Mouse (Mus musculus): ENCODE measurements around the gene Nfs1. TPM values are rescaled to one million over a fixed set of nuclear protein-coding genes. Genes with fewer than 3 reads are reported as not detected.

The Nfs1 gene
- total and polyA plus RNA-seq, 2 experiments from 2014 or later: 34.5 to 34.9 TPM

GRCm38 (mm10) chr2:156079183-156079560, 64.8 kb downstream of the Nfs1 start:
- 91% methylated on average over 8 of the region's 8 CpGs for WGBS
- Histone ChIP-seq H3K9me3 (ENCODE audit: low read length) (no peaks in the 10 kb centered on the region), H3K4me1 (ENCODE audit: insufficient read depth, low read length) (no peaks in the 10 kb centered on the region), H3K36me3 (ENCODE audit: insufficient read depth, low read length) (peaks cover 45% of the 10 kb centered on the region), H3K27me3 (ENCODE audit: insufficient read depth, low read length) (no peaks in the 10 kb centered on the region), H3K4me3 (ENCODE audit: low read depth, low read length) (no peak overlapping the region), H3K27ac (ENCODE audit: low read depth, low read length) (no peak overlapping the region), H3K9ac (replicated peaks; ENCODE audit: low read length, poor library complexity, severe bottlenecking) (no peak overlapping the region), H3K4me2 (ENCODE audit: low read depth, low read length, poor library complexity, severe bottlenecking) (no peak overlapping the region)
- DNase-seq (ENCODE audit: low spot score) (no peak), ATAC-seq (ENCODE audit: low FRiP score) (no peak)
- TF ChIP-seq CTCF (IDR thresholded peaks at IDR 0.05): no peak

- H3K9ac ChIP-seq (replicated peaks; ENCODE audit: low read length, poor library complexity, severe bottlenecking): no peak overlapping the region
- H3K4me3 ChIP-seq (ENCODE audit: low read depth, low read length): no peak overlapping the region
- ATAC-seq (ENCODE audit: low FRiP score): no peak
- TF ChIP-seq CTCF (IDR thresholded peaks at IDR 0.05): no peak
- H3K4me2 ChIP-seq (ENCODE audit: low read depth, low read length, poor library complexity, severe bottlenecking): no peak overlapping the region
- no peaks in the 10 kb centered on the region for H3K4me1 ChIP-seq (ENCODE audit: insufficient read depth, low read length)
- 92% methylated on average over 16 of the region's 16 CpGs for WGBS
- no peaks in the 10 kb centered on the region for H3K27me3 ChIP-seq (ENCODE audit: insufficient read depth, low read length)
- peaks cover 50% of the 10 kb centered on the region for H3K36me3 ChIP-seq (ENCODE audit: insufficient read depth, low read length)
- DNase-seq (ENCODE audit: low spot score): no peak
- no peak overlapping the region for H3K27ac ChIP-seq (ENCODE audit: low read depth, low read length)
- no peaks in the 10 kb centered on the region for H3K9me3 ChIP-seq (ENCODE audit: low read length)
Observed at GRCm38 (mm10) chr2:156078421-156079182, 65.4 kb downstream of the Nfs1 start.

GRCm38 (mm10) chr2:156077461-156077860, 66.5 kb downstream of the Nfs1 start:
- no peak overlapping the region for H3K4me3 ChIP-seq (ENCODE audit: low read depth, low read length)
- H3K4me1 ChIP-seq (ENCODE audit: insufficient read depth, low read length): no peaks in the 10 kb centered on the region
- no peaks in the 10 kb centered on the region for H3K9me3 ChIP-seq (ENCODE audit: low read length)
- 88% methylated on average over 7 of the region's 7 CpGs for WGBS
- no peak overlapping the region for H3K27ac ChIP-seq (ENCODE audit: low read depth, low read length)
- TF ChIP-seq CTCF (IDR thresholded peaks at IDR 0.05): no peak
- peaks cover 60% of the 10 kb centered on the region for H3K36me3 ChIP-seq (ENCODE audit: insufficient read depth, low read length)
- no peaks in the 10 kb centered on the region for H3K27me3 ChIP-seq (ENCODE audit: insufficient read depth, low read length)
- no peak overlapping the region for H3K9ac ChIP-seq (replicated peaks; ENCODE audit: low read length, poor library complexity, severe bottlenecking)
- H3K4me2 ChIP-seq (ENCODE audit: low read depth, low read length, poor library complexity, severe bottlenecking): no peak overlapping the region
- no peak for DNase-seq (ENCODE audit: low spot score)
- ATAC-seq (ENCODE audit: low FRiP score): no peak

- H3K9me3 ChIP-seq (ENCODE audit: low read length): no peaks in the 10 kb centered on the region
- no peak overlapping the region for H3K9ac ChIP-seq (replicated peaks; ENCODE audit: low read length, poor library complexity, severe bottlenecking)
- ATAC-seq (ENCODE audit: low FRiP score): no peak
- no peaks in the 10 kb centered on the region for H3K4me1 ChIP-seq (ENCODE audit: insufficient read depth, low read length)
- H3K36me3 ChIP-seq (ENCODE audit: insufficient read depth, low read length): peaks cover 75% of the 10 kb centered on the region
- H3K4me3 ChIP-seq (ENCODE audit: low read depth, low read length): no peak overlapping the region
- 97% methylated on average over 15 of the region's 15 CpGs for WGBS
- TF ChIP-seq CTCF (IDR thresholded peaks at IDR 0.05): no peak
- H3K4me2 ChIP-seq (ENCODE audit: low read depth, low read length, poor library complexity, severe bottlenecking): no peak overlapping the region
- no peak for DNase-seq (ENCODE audit: low spot score)
- H3K27me3 ChIP-seq (ENCODE audit: insufficient read depth, low read length): no peaks in the 10 kb centered on the region
- no peak overlapping the region for H3K27ac ChIP-seq (ENCODE audit: low read depth, low read length)
Observed at GRCm38 (mm10) chr2:156073725-156074124, 70.3 kb downstream of the Nfs1 start.

Other genes with a start within 250 kb of the Nfs1 start
- gene Uqcc1, start 213.9 kb downstream of the Nfs1 start, total RNA-seq (2014; rRNA removed): 44.6 and 48.2 TPM in 2 replicates
- gene Uqcc1, start 213.9 kb downstream of the Nfs1 start, polyA plus RNA-seq (2015; fragmentation: Nextera tagmentation; extraction: Ambion mirVana): 55.0 and 58.9 TPM in 2 replicates
- not detected in 2 replicates for gene Gm15557, start 203.5 kb downstream of the Nfs1 start, total RNA-seq (2014; rRNA removed)
- gene Gm15557, start 203.5 kb downstream of the Nfs1 start, polyA plus RNA-seq (2015; fragmentation: Nextera tagmentation; extraction: Ambion mirVana): not detected in 2 replicates
- gene Gdf5, start 198.8 kb downstream of the Nfs1 start, total RNA-seq (2014; rRNA removed): 1.5 and 2.0 TPM in 2 replicates
- 0.69 and 1.2 TPM in 2 replicates for gene Gdf5, start 198.8 kb downstream of the Nfs1 start, polyA plus RNA-seq (2015; fragmentation: Nextera tagmentation; extraction: Ambion mirVana)
- 14.1 and 19.2 TPM in 2 replicates for gene Cep250, start 187.7 kb downstream of the Nfs1 start, total RNA-seq (2014; rRNA removed)
- 8.7 and 10.1 TPM in 2 replicates for gene Cep250, start 187.7 kb downstream of the Nfs1 start, polyA plus RNA-seq (2015; fragmentation: Nextera tagmentation; extraction: Ambion mirVana)
- gene 6430550D23Rik, start 136.2 kb downstream of the Nfs1 start, total RNA-seq (2014; rRNA removed): 0.44 and 1.0 TPM in 2 replicates
- gene 6430550D23Rik, start 136.2 kb downstream of the Nfs1 start, polyA plus RNA-seq (2015; fragmentation: Nextera tagmentation; extraction: Ambion mirVana): 0.27 and 0.75 TPM in 2 replicates
- 280 and 284 TPM in 2 replicates for gene Ergic3, start 136.1 kb downstream of the Nfs1 start, total RNA-seq (2014; rRNA removed)
- gene Ergic3, start 136.1 kb downstream of the Nfs1 start, polyA plus RNA-seq (2015; fragmentation: Nextera tagmentation; extraction: Ambion mirVana): 467 and 547 TPM in 2 replicates
- 0.19 TPM in 1 of 2 replicates, not detected in the other for gene Fer1l4, start 91.2 kb downstream of the Nfs1 start, total RNA-seq (2014; rRNA removed)
- gene Fer1l4, start 91.2 kb downstream of the Nfs1 start, polyA plus RNA-seq (2015; fragmentation: Nextera tagmentation; extraction: Ambion mirVana): not detected in 2 replicates
- 8.1 and 15.2 TPM in 2 replicates for gene Spag4, start 79.0 kb downstream of the Nfs1 start, total RNA-seq (2014; rRNA removed)
- 8.1 and 8.4 TPM in 2 replicates for gene Spag4, start 79.0 kb downstream of the Nfs1 start, polyA plus RNA-seq (2015; fragmentation: Nextera tagmentation; extraction: Ambion mirVana)
- 30.0 and 34.1 TPM in 2 replicates for gene Cpne1, start 32.2 kb downstream of the Nfs1 start, total RNA-seq (2014; rRNA removed)
- gene Cpne1, start 32.2 kb downstream of the Nfs1 start, polyA plus RNA-seq (2015; fragmentation: Nextera tagmentation; extraction: Ambion mirVana): 13.7 and 13.8 TPM in 2 replicates
- gene Rbm12, start 32.2 kb downstream of the Nfs1 start, total RNA-seq (2014; rRNA removed): 29.2 and 33.2 TPM in 2 replicates
- gene Rbm12, start 32.2 kb downstream of the Nfs1 start, polyA plus RNA-seq (2015; fragmentation: Nextera tagmentation; extraction: Ambion mirVana): 17.2 and 19.8 TPM in 2 replicates
- 54.1 and 56.8 TPM in 2 replicates for gene Gm28036, start 17.1 kb downstream of the Nfs1 start, total RNA-seq (2014; rRNA removed)
- gene Gm28036, start 17.1 kb downstream of the Nfs1 start, polyA plus RNA-seq (2015; fragmentation: Nextera tagmentation; extraction: Ambion mirVana): 10.1 and 10.8 TPM in 2 replicates
- gene Romo1, start 147 bp downstream of the Nfs1 start, total RNA-seq (2014; rRNA removed): 89.4 and 107 TPM in 2 replicates
- gene Romo1, start 147 bp downstream of the Nfs1 start, polyA plus RNA-seq (2015; fragmentation: Nextera tagmentation; extraction: Ambion mirVana): 521 and 552 TPM in 2 replicates
- gene Rbm39, start 36.1 kb upstream of the Nfs1 start, total RNA-seq (2014; rRNA removed): 234 and 372 TPM in 2 replicates
- 387 and 466 TPM in 2 replicates for gene Rbm39, start 36.1 kb upstream of the Nfs1 start, polyA plus RNA-seq (2015; fragmentation: Nextera tagmentation; extraction: Ambion mirVana)
- gene Phf20, start 52.3 kb upstream of the Nfs1 start, total RNA-seq (2014; rRNA removed): 27.6 and 37.4 TPM in 2 replicates
- 108 and 116 TPM in 2 replicates for gene Phf20, start 52.3 kb upstream of the Nfs1 start, polyA plus RNA-seq (2015; fragmentation: Nextera tagmentation; extraction: Ambion mirVana)
- gene Cnbd2, start 168.1 kb upstream of the Nfs1 start, total RNA-seq (2014; rRNA removed): 3.2 and 3.3 TPM in 2 replicates
- 8.9 and 10.0 TPM in 2 replicates for gene Cnbd2, start 168.1 kb upstream of the Nfs1 start, polyA plus RNA-seq (2015; fragmentation: Nextera tagmentation; extraction: Ambion mirVana)
- 268 and 307 TPM in 2 replicates for gene Scand1, start 168.5 kb upstream of the Nfs1 start, total RNA-seq (2014; rRNA removed)
- 132 and 145 TPM in 2 replicates for gene Scand1, start 168.5 kb upstream of the Nfs1 start, polyA plus RNA-seq (2015; fragmentation: Nextera tagmentation; extraction: Ambion mirVana)

Measured in midbrain, postnatal 0 days (tissue).